Mouse (Mus musculus): Measurements from ENCODE around the gene Rdh12. TPM values are rescaled to one million over a fixed set of nuclear protein-coding genes. Genes with fewer than 3 reads are reported as not detected.

Rdh12 gene
- polyA plus RNA-seq, 1 experiment from 2014 or later: 2.5 TPM

DNA sequence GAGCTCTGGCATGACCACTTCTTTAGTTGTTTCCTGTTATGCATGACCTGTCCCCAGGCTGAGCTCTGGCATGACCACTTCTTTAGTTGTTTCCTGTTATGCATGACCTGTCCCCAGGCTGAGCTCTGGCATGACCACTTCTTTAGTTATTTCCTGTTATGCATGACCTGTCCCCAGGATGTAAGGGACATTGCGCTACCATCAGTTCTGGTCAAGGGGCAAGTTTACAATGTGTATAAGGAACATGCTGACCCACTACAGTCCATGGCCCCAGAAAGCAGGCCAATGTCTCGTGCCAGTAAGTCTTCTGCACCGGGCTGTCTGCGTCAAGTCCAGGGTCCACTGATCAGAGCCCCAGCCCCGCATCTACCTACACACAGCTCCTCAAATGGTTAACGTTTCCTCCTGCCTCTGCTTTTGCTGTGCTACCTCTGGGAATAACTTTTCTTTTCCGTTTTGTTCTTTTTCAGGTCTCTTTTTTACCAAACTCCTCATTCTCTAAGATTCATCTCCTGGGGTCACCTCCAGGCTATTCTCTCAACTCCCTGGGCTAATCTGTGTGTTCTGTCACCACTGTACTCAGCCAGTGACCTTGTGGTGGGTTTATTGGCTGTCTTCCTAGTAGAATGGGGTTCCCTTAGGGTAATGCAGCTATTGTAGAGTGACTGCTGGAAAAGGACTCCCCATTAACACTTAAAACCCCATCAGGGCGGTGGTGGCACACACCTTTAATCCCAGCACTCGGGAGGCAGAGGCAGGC lies 44.8 kb downstream of the Rdh12 start:
- no peak overlapping the region for H3K9ac ChIP-seq (replicated peaks)
- ATAC-seq (ENCODE audit: insufficient number of reproducible peaks, insufficient read depth, low FRiP score, low TSS enrichment, low read depth): no peak
- peaks cover 91% of the 10 kb centered on the region for H3K36me3 ChIP-seq
- H3K4me2 ChIP-seq: no peak overlapping the region
- H3K4me3 ChIP-seq (replicated peaks): no peak overlapping the region
- WGBS: 87% methylated on average over 9 of the region's 9 CpGs
- no peak overlapping the region for H3K27ac ChIP-seq
- H3K4me1 ChIP-seq (replicated peaks): no peaks in the 10 kb centered on the region
- no peaks in the 10 kb centered on the region for H3K27me3 ChIP-seq
- H3K9me3 ChIP-seq: no peaks in the 10 kb centered on the region

DNA sequence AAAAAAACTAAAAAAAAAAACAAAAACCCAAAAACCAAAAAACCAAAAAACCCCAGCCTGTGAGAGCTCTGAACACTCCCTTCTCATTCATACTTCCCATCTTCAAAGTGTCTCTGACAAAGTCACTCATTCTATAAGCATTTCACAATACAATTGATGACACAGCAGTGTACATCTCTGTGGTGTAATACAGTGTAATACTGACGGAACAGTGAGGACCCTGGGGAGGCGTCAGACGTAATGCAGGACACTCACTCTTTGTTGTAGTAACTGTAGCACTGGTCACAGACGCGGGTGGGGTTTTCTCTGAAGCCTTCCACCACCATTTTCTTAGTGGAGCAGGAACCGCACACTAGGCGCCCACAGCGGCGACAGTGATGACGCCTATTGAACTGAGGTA lies 46.3 kb downstream of the Rdh12 start:
- H3K27ac ChIP-seq: no peak overlapping the region
- 94% methylated on average over 10 of the region's 10 CpGs for WGBS
- ATAC-seq (ENCODE audit: insufficient number of reproducible peaks, insufficient read depth, low FRiP score, low TSS enrichment, low read depth): no peak
- peaks cover 88% of the 10 kb centered on the region for H3K36me3 ChIP-seq
- no peak overlapping the region for H3K4me3 ChIP-seq (replicated peaks)
- no peaks in the 10 kb centered on the region for H3K27me3 ChIP-seq
- no peak overlapping the region for H3K9ac ChIP-seq (replicated peaks)
- no peaks in the 10 kb centered on the region for H3K9me3 ChIP-seq
- H3K4me2 ChIP-seq: no peak overlapping the region
- H3K4me1 ChIP-seq (replicated peaks): no peaks in the 10 kb centered on the region

DNA sequence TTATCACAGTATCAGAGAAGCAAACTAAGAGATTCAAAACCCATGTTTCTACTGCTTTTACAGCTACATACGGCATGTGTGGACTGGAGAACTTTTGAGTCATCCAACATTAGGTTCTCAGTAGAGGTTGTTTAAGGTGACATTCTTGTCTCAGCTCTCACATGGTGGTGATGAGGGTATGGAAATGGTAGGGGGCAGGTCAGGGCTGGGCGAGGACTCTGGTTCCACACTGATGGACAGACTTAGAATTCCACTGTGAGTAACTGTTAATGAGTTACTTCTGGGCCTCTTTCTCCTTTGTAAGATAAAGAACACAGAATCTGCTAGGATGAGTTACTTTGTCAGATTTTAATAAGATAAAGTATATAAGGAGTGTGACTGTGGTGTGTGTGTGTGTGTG lies 51.4 kb downstream of the Rdh12 start:
- Histone ChIP-seq H3K4me1 (replicated peaks) (no peaks in the 10 kb centered on the region), H3K4me3 (replicated peaks) (no peak overlapping the region), H3K36me3 (peaks cover 83% of the 10 kb centered on the region), H3K27ac (no peak overlapping the region), H3K4me2 (no peak overlapping the region), H3K9ac (replicated peaks) (no peak overlapping the region), H3K9me3 (no peaks in the 10 kb centered on the region), H3K27me3 (no peaks in the 10 kb centered on the region)
- no peak for ATAC-seq (ENCODE audit: insufficient number of reproducible peaks, insufficient read depth, low FRiP score, low TSS enrichment, low read depth)
- 93% methylated on average over 2 of the region's 2 CpGs for WGBS

DNA sequence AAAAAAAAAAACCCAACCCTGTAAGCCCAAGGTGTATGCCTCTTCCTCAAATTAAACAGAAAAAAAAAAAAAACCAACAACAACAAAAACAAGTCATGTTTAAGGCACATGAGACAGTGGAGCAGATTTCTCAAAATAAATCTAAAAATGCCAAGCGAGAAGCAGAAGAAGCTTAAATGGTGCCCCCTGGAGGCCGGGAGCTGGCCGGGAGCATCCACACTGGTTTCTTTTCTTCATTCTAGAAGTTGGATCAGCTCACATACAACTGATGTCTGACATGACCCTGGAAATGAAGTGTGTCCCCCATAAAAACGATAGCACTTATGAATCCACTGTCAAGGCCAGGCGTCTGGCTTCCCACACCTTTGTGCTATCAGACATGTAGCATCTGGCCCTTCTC lies 52.3 kb downstream of the Rdh12 start:
- 61% methylated on average over 5 of the region's 5 CpGs for WGBS

More for the DNA sequence above, 52.3 kb downstream of the Rdh12 start:
- Histone ChIP-seq H3K9me3 (no peaks in the 10 kb centered on the region), H3K9ac (replicated peaks) (no peak overlapping the region), H3K27me3 (no peaks in the 10 kb centered on the region), H3K27ac (no peak overlapping the region), H3K4me3 (replicated peaks) (no peak overlapping the region), H3K4me1 (replicated peaks) (no peaks in the 10 kb centered on the region), H3K4me2 (no peak overlapping the region), H3K36me3 (peaks cover 86% of the 10 kb centered on the region)
- ATAC-seq (ENCODE audit: insufficient number of reproducible peaks, insufficient read depth, low FRiP score, low TSS enrichment, low read depth): no peak

Other genes starting within 250 kb of the Rdh12 start
- 3.4 and 4.4 TPM in 2 replicates for gene Tmem229b, start 201.3 kb upstream of the Rdh12 start, polyA plus RNA-seq (2016; fragmentation: Nextera tagmentation; extraction: Ambion mirVana)
- 3.0 and 3.1 TPM in 2 replicates for gene Plekhh1, start 179.8 kb upstream of the Rdh12 start, polyA plus RNA-seq (2016; fragmentation: Nextera tagmentation; extraction: Ambion mirVana)
- gene Pigh, start 119.3 kb upstream of the Rdh12 start, polyA plus RNA-seq (2016; fragmentation: Nextera tagmentation; extraction: Ambion mirVana): 33.8 and 36.9 TPM in 2 replicates
- gene Arg2, start 78.1 kb upstream of the Rdh12 start, polyA plus RNA-seq (2016; fragmentation: Nextera tagmentation; extraction: Ambion mirVana): 1.2 and 1.4 TPM in 2 replicates
- gene Vti1b, start 36.2 kb upstream of the Rdh12 start, polyA plus RNA-seq (2016; fragmentation: Nextera tagmentation; extraction: Ambion mirVana): 83.0 and 83.9 TPM in 2 replicates
- 22.7 and 23.3 TPM in 2 replicates for gene Rdh11, start 16.6 kb upstream of the Rdh12 start, polyA plus RNA-seq (2016; fragmentation: Nextera tagmentation; extraction: Ambion mirVana)
- 12.4 and 17.8 TPM in 2 replicates for gene Zfyve26, start 87.4 kb downstream of the Rdh12 start, polyA plus RNA-seq (2016; fragmentation: Nextera tagmentation; extraction: Ambion mirVana)
- 6.4 and 8.0 TPM in 2 replicates for gene Rad51b, start 88.4 kb downstream of the Rdh12 start, polyA plus RNA-seq (2016; fragmentation: Nextera tagmentation; extraction: Ambion mirVana)